Mouse (Mus musculus): ENCODE results near the gene Fbxl20. TPM values are rescaled to one million over a fixed set of nuclear protein-coding genes. Genes with fewer than 3 reads are reported as not detected.

Gene Fbxl20
- total and polyA plus RNA-seq, 2 experiments from 2014 or later: 11.9 to 20.9 TPM

- no peak overlapping the region for H3K4me3 ChIP-seq (ENCODE audit: low read length)
- H3K9ac ChIP-seq (replicated peaks; ENCODE audit: low read length): no peak overlapping the region
- no peak for DNase-seq (ENCODE audit: low spot score)
- no peaks in the 10 kb centered on the region for H3K4me1 ChIP-seq (ENCODE audit: insufficient read depth, low read length)
- H3K27me3 ChIP-seq (ENCODE audit: insufficient read depth, low read length): no peaks in the 10 kb centered on the region
- no peak overlapping the region for H3K4me2 ChIP-seq (ENCODE audit: low read depth, low read length)
- 83% methylated on average over 6 of the region's 6 CpGs for WGBS
- no peak overlapping the region for H3K27ac ChIP-seq
- no peak for ATAC-seq
- H3K9me3 ChIP-seq (ENCODE audit: low read length): no peaks in the 10 kb centered on the region
- no peak for TF ChIP-seq CTCF (IDR thresholded peaks at IDR 0.05; ENCODE audit: low read depth)
- H3K36me3 ChIP-seq (ENCODE audit: insufficient read depth, low read length): peaks cover 34% of the 10 kb centered on the region
These were observed 4.9 kb upstream of the Fbxl20 start for GRCm38 (mm10) chr11:98155094-98155493.

DNA sequence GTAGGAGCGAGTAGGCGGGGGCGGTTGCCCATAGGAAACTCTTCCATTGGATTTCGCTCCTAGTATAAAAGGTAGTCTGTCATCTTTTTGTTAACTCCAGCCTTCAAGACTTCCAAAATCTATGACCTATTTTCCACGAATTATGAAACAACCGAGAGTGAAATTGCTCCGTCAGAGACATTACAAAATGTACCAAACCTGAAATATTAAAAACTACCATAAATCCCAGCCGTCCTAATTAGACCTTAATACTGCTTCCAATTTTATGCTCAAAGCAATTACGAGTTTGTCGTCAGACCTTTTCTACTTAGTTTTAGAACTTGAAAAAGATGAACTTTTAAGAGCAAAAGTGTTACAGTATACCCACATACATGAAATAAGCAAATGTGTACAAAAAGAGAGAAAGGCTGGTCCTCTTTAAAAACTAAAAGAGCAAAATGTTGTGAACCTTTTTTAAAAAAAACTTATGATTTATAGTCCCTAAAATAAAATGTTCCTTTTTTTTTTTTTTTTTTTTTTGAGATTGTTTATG is 488 bp upstream of the Fbxl20 start:
- no peak overlapping the region for H3K9ac ChIP-seq (replicated peaks; ENCODE audit: low read length)
- no peak overlapping the region for H3K27ac ChIP-seq
- DNase-seq (ENCODE audit: low spot score) (no peak), ATAC-seq (no peak)
- peaks cover 9% of the 10 kb centered on the region; the same call in 1 of the 2 replicates for H3K4me1 ChIP-seq (ENCODE audit: insufficient read depth, low read length)
- no peaks in the 10 kb centered on the region for H3K9me3 ChIP-seq (ENCODE audit: low read length)
- no peak for TF ChIP-seq CTCF (IDR thresholded peaks at IDR 0.05; ENCODE audit: low read depth)
- no peaks in the 10 kb centered on the region for H3K27me3 ChIP-seq (ENCODE audit: insufficient read depth, low read length)
- H3K4me3 ChIP-seq (ENCODE audit: low read length): peak overlapping the region; percentile 92
- 11% methylated on average over 10 of the region's 10 CpGs for WGBS
- peaks cover 9% of the 10 kb centered on the region for H3K36me3 ChIP-seq (ENCODE audit: insufficient read depth, low read length)
- peak overlapping the region; percentile 92 for H3K4me2 ChIP-seq (ENCODE audit: low read depth, low read length)

GRCm38 (mm10) chr11:98149304-98149750 is 876 bp downstream of the Fbxl20 start:
- Histone ChIP-seq H3K9ac (replicated peaks; ENCODE audit: low read length) (peak overlapping the region; percentile 94), H3K4me1 (ENCODE audit: insufficient read depth, low read length) (peaks cover 9% of the 10 kb centered on the region; the same call in 1 of the 2 replicates), H3K4me3 (ENCODE audit: low read length) (peak overlapping the region; percentile 92), H3K9me3 (ENCODE audit: low read length) (no peaks in the 10 kb centered on the region), H3K4me2 (ENCODE audit: low read depth, low read length) (peak overlapping the region; percentile 92), H3K27me3 (ENCODE audit: insufficient read depth, low read length) (no peaks in the 10 kb centered on the region), H3K36me3 (ENCODE audit: insufficient read depth, low read length) (no peaks in the 10 kb centered on the region), H3K27ac (peak overlapping the region; percentile 98)
- no peak for TF ChIP-seq CTCF (IDR thresholded peaks at IDR 0.05; ENCODE audit: low read depth)
- WGBS: under 1% methylated on average over 49 of the region's 57 CpGs
- ATAC-seq (peak; percentile 91), DNase-seq (ENCODE audit: low spot score) (peak; percentile 96)

DNA sequence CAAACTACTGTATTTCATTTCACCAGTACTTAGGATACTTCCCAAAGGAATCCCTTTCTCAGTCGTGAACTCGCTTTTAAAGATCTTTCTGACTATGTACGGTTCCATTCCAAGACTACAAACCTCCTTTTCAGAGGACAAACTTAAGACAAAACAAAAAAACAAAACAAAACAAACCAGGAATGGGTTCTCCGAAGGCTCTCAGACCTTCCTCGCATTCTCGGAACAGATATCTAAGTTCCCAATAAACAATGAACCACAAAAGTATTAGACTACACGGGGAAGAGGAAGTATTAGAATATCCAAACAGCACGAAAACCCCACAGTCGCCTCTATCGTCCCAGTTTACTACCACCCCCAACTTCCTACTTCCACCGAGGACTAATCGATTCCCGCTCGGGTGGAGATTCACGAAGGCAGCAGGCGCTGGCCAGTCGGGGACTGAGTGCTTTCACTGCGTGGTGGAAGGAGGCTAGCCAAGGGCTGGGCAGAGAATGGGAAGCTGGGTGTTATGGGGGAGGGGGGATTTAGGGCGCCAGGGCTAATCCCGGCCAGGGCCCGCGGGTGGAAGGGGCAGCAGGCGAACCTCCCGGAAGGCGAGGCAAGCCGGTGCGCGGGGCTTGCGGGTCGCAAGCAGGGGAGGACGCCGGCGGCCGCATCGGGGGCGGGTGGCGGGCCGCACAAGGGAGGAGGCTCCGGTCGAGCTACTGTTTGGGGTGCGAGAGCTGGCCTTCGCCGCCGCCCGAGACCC is 1.5 kb downstream of the Fbxl20 start:
- H3K9ac ChIP-seq (replicated peaks; ENCODE audit: low read length): peak overlapping the region; percentile 94
- TF ChIP-seq CTCF (IDR thresholded peaks at IDR 0.05; ENCODE audit: low read depth): no peak
- no peaks in the 10 kb centered on the region for H3K36me3 ChIP-seq (ENCODE audit: insufficient read depth, low read length)
- DNase-seq (ENCODE audit: low spot score) (peak; percentile 51), ATAC-seq (peak; percentile 27; the same call in 1 of the 2 replicates)
- 3% methylated on average over 41 of the region's 45 CpGs for WGBS
- H3K27me3 ChIP-seq (ENCODE audit: insufficient read depth, low read length): no peaks in the 10 kb centered on the region
- peak overlapping the region; percentile 98 for H3K27ac ChIP-seq
- H3K4me3 ChIP-seq (ENCODE audit: low read length): peak overlapping the region; percentile 92
- no peaks in the 10 kb centered on the region for H3K9me3 ChIP-seq (ENCODE audit: low read length)
- peaks cover 9% of the 10 kb centered on the region; the same call in 1 of the 2 replicates for H3K4me1 ChIP-seq (ENCODE audit: insufficient read depth, low read length)
- peak overlapping the region; percentile 92 for H3K4me2 ChIP-seq (ENCODE audit: low read depth, low read length)

- Histone ChIP-seq H3K4me2 (ENCODE audit: low read depth, low read length) (no peak overlapping the region), H3K27me3 (ENCODE audit: insufficient read depth, low read length) (no peaks in the 10 kb centered on the region), H3K27ac (no peak overlapping the region), H3K9me3 (ENCODE audit: low read length) (no peaks in the 10 kb centered on the region), H3K36me3 (ENCODE audit: insufficient read depth, low read length) (no peaks in the 10 kb centered on the region), H3K4me1 (ENCODE audit: insufficient read depth, low read length) (peaks cover 9% of the 10 kb centered on the region; the same call in 1 of the 2 replicates), H3K9ac (replicated peaks; ENCODE audit: low read length) (no peak overlapping the region), H3K4me3 (ENCODE audit: low read length) (no peak overlapping the region)
- TF ChIP-seq CTCF (IDR thresholded peaks at IDR 0.05; ENCODE audit: low read depth): no peak
- ATAC-seq: no peak
- WGBS: 86% methylated on average over 7 of the region's 7 CpGs
- DNase-seq (ENCODE audit: low spot score): no peak
These were observed 4.3 kb downstream of the Fbxl20 start for GRCm38 (mm10) chr11:98145856-98146255.

- H3K4me2 ChIP-seq (ENCODE audit: low read depth, low read length): no peak overlapping the region
- no peaks in the 10 kb centered on the region for H3K27me3 ChIP-seq (ENCODE audit: insufficient read depth, low read length)
- no peak overlapping the region for H3K4me3 ChIP-seq (ENCODE audit: low read length)
- ATAC-seq (no peak), DNase-seq (ENCODE audit: low spot score) (no peak)
- no peak overlapping the region for H3K9ac ChIP-seq (replicated peaks; ENCODE audit: low read length)
- H3K36me3 ChIP-seq (ENCODE audit: insufficient read depth, low read length): no peaks in the 10 kb centered on the region
- whole genome bisulfite sequencing: 87% methylated on average over 2 of the region's 2 CpGs
- TF ChIP-seq CTCF (IDR thresholded peaks at IDR 0.05; ENCODE audit: low read depth): no peak
- no peaks in the 10 kb centered on the region for H3K4me1 ChIP-seq (ENCODE audit: insufficient read depth, low read length)
- no peaks in the 10 kb centered on the region for H3K9me3 ChIP-seq (ENCODE audit: low read length)
- no peak overlapping the region for H3K27ac ChIP-seq
These were observed 7.7 kb downstream of the Fbxl20 start for GRCm38 (mm10) chr11:98142545-98142944.

DNA sequence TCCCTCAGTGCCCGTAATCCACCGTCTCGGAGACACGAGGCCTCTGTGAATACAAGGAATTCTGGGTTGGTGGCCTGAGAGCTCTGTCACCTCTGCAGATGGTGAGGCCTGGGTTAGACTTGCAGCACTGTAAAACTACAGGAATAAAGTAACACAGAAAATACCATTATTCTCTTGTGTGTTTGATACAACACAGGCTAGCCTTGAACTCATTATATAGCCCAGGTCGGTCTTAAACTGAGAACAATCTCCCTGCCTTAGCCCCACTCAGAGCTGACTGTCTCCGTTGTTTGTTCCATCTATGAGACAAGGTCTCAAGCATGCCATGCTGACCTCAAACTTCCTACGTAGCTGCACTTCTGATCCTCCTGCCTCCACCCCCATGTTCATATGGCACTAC is 11.3 kb downstream of the Fbxl20 start:
- Histone ChIP-seq H3K4me1 (ENCODE audit: insufficient read depth, low read length) (no peaks in the 10 kb centered on the region), H3K4me2 (ENCODE audit: low read depth, low read length) (no peak overlapping the region), H3K27ac (no peak overlapping the region), H3K27me3 (ENCODE audit: insufficient read depth, low read length) (no peaks in the 10 kb centered on the region), H3K4me3 (ENCODE audit: low read length) (no peak overlapping the region), H3K9me3 (ENCODE audit: low read length) (no peaks in the 10 kb centered on the region), H3K36me3 (ENCODE audit: insufficient read depth, low read length) (no peaks in the 10 kb centered on the region), H3K9ac (replicated peaks; ENCODE audit: low read length) (no peak overlapping the region)
- TF ChIP-seq CTCF (IDR thresholded peaks at IDR 0.05; ENCODE audit: low read depth): no peak
- ATAC-seq (no peak), DNase-seq (ENCODE audit: low spot score) (no peak)
- 82% methylated on average over 7 of the region's 7 CpGs for WGBS
